Comparison of ENCODE assay signal across 9 mouse cellular contexts in the genomic region with DNA sequence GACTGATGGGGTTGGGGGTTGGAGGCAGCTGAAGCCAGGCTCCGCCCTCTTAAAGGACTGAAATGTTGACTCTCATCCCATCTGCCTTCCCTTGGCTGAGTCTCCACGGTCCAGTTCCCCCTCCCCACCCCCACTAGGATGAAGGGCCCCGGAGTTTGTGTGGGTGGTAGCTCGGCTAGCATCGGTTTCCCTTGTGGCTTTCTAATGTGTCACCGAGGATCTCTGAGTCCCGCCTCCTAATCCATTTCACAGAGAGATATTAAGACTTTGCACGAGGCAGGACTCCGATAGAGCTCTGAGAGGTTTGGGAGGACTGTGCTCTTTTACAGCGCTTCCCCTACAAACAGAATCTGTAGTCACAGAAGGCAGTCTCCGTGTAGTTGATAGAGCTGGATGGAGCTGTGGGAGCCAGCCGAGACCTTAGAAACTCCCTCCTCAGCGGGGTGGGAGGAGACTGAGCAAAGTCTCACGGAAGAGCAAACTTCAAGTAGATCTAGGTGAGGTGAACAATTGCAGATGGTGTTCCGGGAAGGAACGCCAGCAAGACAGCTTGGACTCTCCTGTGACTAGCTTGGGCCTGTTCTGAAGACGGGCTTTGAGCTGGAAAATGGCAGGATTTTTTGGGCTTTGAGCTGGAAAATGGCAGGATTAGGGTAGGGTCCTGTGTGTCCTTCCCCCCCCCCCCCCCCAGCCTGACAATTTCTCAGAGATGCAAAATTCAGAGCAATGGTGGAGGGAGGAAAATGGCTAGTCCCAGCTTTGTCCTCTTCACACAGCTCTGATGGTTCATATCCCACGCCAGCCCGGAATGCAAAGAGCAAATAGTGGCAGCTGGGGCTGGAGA. TPM values are rescaled to one million over a fixed set of nuclear protein-coding genes. Genes with fewer than 3 reads are reported as not detected.
DNase-seq lines count a peak whose midpoint lies in the region; ATAC-seq and TF ChIP-seq lines count a peak whose summit lies in the region.
"Had no signal": no experiment of that assay in that cellular context is flagged by ENCODE, and none has a peak within 500 bp of the region (broad histone marks: within the 10 kb centered on the region; RNA-seq: fewer than 3 reads in every experiment).

A gene (minus strand): TSS at position 1 of the 844 bp plus-strand sequence.

- DNase-seq in ES-CJ7 (ENCODE audit: low read depth, low spot score) (peak; percentile 59), liver (peak; percentile 31)
- peak; percentile 73 for DNase-seq in embryonic facial prominence, embryonic 11.5 days (ENCODE audit: low spot score)
- DNase-seq in kidney, adult 9 months, result peak; percentile 85

- H3K79me2 ChIP-seq in C2C12 (ENCODE audit: control insufficient read depth, insufficient read depth), result no peaks in the 10 kb centered on the region

- no peaks in the 10 kb centered on the region; the same call in 1 of the 2 replicates for H3K4me1 ChIP-seq in embryonic facial prominence, embryonic 11.5 days (ENCODE audit: control insufficient read depth, insufficient read depth, low read length)
- H3K4me1 ChIP-seq in heart, embryonic 11.5 days (ENCODE audit: control insufficient read depth, insufficient read depth, low read length), result peaks cover 32% of the 10 kb centered on the region
- H3K4me1 ChIP-seq in olfactory bulb, adult 2 months (ENCODE audit: control insufficient read depth, insufficient read depth, low read length), result peaks cover 35% of the 10 kb centered on the region

- peak within 1 kb of the TSS; percentile 55 for H3ac ChIP-seq in C2C12 (ENCODE audit: control insufficient read depth, insufficient read length, low read depth)

- H3K36me3 ChIP-seq in C2C12 (ENCODE audit: control insufficient read depth, insufficient read depth), result no peaks in the 10 kb centered on the region
- H3K36me3 ChIP-seq in embryonic facial prominence, embryonic 11.5 days (replicated peaks; ENCODE audit: control insufficient read depth, insufficient read depth, low read depth, low read length), result no peaks in the 10 kb centered on the region
- H3K36me3 ChIP-seq in heart, embryonic 11.5 days (ENCODE audit: control insufficient read depth, insufficient read depth, low read length), result no peaks in the 10 kb centered on the region

- ATAC-seq in embryonic facial prominence, embryonic 11.5 days (replicated peaks; ENCODE audit: insufficient number of reproducible peaks, low FRiP score, low TSS enrichment, low read depth), result peak; percentile 47
- no peak for ATAC-seq in heart, embryonic 11.5 days (replicated peaks; ENCODE audit: insufficient number of reproducible peaks, low FRiP score, low TSS enrichment)
- ATAC-seq in erythroid progenitor cell, adult 5-6 weeks (replicated peaks; ENCODE audit: low FRiP score, poor library complexity, severe bottlenecking), result no peak

- TF ChIP-seq POLR2A in olfactory bulb, adult 2 months (IDR thresholded peaks at IDR 0.05; ENCODE audit: insufficient read depth, low read depth, low read length), result no peak

- no peak within 1 kb of the TSS for H3K4me3 ChIP-seq in C2C12 (ENCODE audit: insufficient read depth, poor library complexity, severe bottlenecking)
- H3K4me3 ChIP-seq in embryonic facial prominence, embryonic 11.5 days (ENCODE audit: low read depth, low read length), result peak within 1 kb of the TSS; percentile 38
- peak within 1 kb of the TSS; percentile 49 for H3K4me3 ChIP-seq in heart, embryonic 11.5 days (ENCODE audit: low read depth, low read length)
- peak within 1 kb of the TSS; percentile 46 for H3K4me3 ChIP-seq in olfactory bulb, adult 2 months (ENCODE audit: insufficient read depth, low read depth, low read length)
- H3K4me3 ChIP-seq: erythroblast, embryonic 14.5 days had no signal

- H3K4me2 ChIP-seq in embryonic facial prominence, embryonic 11.5 days (ENCODE audit: low read depth, low read length), result peak within 1 kb of the TSS; percentile 53
- H3K4me2 ChIP-seq in heart, embryonic 11.5 days, result peak within 1 kb of the TSS; percentile 75

- no peaks in the 10 kb centered on the region for H3K79me3 ChIP-seq in C2C12 (ENCODE audit: low read depth)

- no peak for TF ChIP-seq CTCF in C2C12 (IDR thresholded peaks at IDR 0.05; ENCODE audit: control insufficient read depth, insufficient read depth, insufficient read length)
- no peak for TF ChIP-seq CTCF in olfactory bulb, adult 2 months (IDR thresholded peaks at IDR 0.05; ENCODE audit: insufficient read depth, low read depth, low read length)

- peak within 1 kb of the TSS; percentile 69 for H3K9ac ChIP-seq in embryonic facial prominence, embryonic 11.5 days (replicated peaks; ENCODE audit: low read length)
- peak within 1 kb of the TSS; percentile 76 for H3K9ac ChIP-seq in heart, embryonic 11.5 days (ENCODE audit: low read depth, low read length)

- H3K27me3 ChIP-seq in C2C12 (ENCODE audit: control insufficient read depth, insufficient read depth, insufficient read length), result no peaks in the 10 kb centered on the region
- H3K27me3 ChIP-seq in embryonic facial prominence, embryonic 11.5 days (ENCODE audit: control insufficient read depth, insufficient read depth, low read length), result peaks cover 11% of the 10 kb centered on the region
- peaks cover 14% of the 10 kb centered on the region for H3K27me3 ChIP-seq in heart, embryonic 11.5 days (ENCODE audit: control insufficient read depth, insufficient read depth, low read length)

- WGBS in embryonic facial prominence, embryonic 11.5 days, result 8% methylated on average over 19 of the region's 19 CpGs
- 9% methylated on average over 19 of the region's 19 CpGs for WGBS in heart, embryonic 11.5 days (ENCODE audit: insufficient replicate concordance)
- WGBS in olfactory bulb, adult 2 months, result 16% methylated on average over 19 of the region's 19 CpGs

- H3K27ac ChIP-seq in embryonic facial prominence, embryonic 11.5 days (replicated peaks; ENCODE audit: low read depth, low read length), result peak within 1 kb of the TSS; percentile 82
- peak within 1 kb of the TSS; percentile 66 for H3K27ac ChIP-seq in heart, embryonic 11.5 days (ENCODE audit: low read depth, low read length)
- H3K27ac ChIP-seq in olfactory bulb, adult 2 months (ENCODE audit: insufficient read depth, low read depth, low read length), result peak within 1 kb of the TSS; percentile 77

- no peaks in the 10 kb centered on the region for H3K9me3 ChIP-seq in embryonic facial prominence, embryonic 11.5 days (replicated peaks; ENCODE audit: control insufficient read depth, low read length)
- no peaks in the 10 kb centered on the region for H3K9me3 ChIP-seq in heart, embryonic 11.5 days (replicated peaks; ENCODE audit: control insufficient read depth, low read length)

TF ChIP-seq in C2C12, 6 proteins besides CTCF, POLR2A, EP300 and RAD21:
- TF ChIP-seq MYOD1 (IDR thresholded peaks at IDR 0.05; ENCODE audit: control insufficient read depth, insufficient read length, low read depth) (no peak), CEBPB (IDR thresholded peaks at IDR 0.05; ENCODE audit: low read depth) (no peak), FOSL1 (IDR thresholded peaks at IDR 0.05; ENCODE audit: insufficient read depth, low read length, poor library complexity, severe bottlenecking) (no peak), MAX (IDR thresholded peaks at IDR 0.05) (no peak), USF1 (IDR thresholded peaks at IDR 0.05; ENCODE audit: low read depth) (no peak), MYOG (IDR thresholded peaks at IDR 0.05; ENCODE audit: control insufficient read depth, extremely low read depth, insufficient read length) (no peak)

RNA-seq across cellular contexts. Expression of the gene that starts here (rescaled TPM):
- polyA plus RNA-seq in C2C12 (2012; fragmentation: generic; extraction: Trizol), result 56.6 TPM
- polyA plus RNA-seq in embryonic facial prominence, embryonic 11.5 days (2014; fragmentation: Nextera tagmentation; extraction: Ambion mirVana), result 20.4 and 24.6 TPM in 2 replicates
- 60.6 and 89.2 TPM in 2 replicates for polyA plus RNA-seq in heart, embryonic 11.5 days (2014; fragmentation: Nextera tagmentation; extraction: Ambion mirVana)
- polyA plus RNA-seq in olfactory bulb, adult 2 months (2012; ENCODE audit: insufficient read depth, insufficient read length, low replicate concordance, missing spikeins), result not detected in 2 replicates
- total RNA-seq in erythroid progenitor cell, adult 5-6 weeks (2015; ENCODE audit: low replicate concordance), result not detected in 2 replicates
- 0.26 TPM in 1 of 2 replicates, not detected in the other for total RNA-seq in erythroid progenitor cell, adult 5-6 weeks (2017; ENCODE audit: low replicate concordance)
- polyA plus RNA-seq: erythroblast, embryonic 14.5 days had no signal

Comparison
In these comparisons a context has a peak if more than half of its experiments do, and no peak if none do; other contexts are left out.
1. DNase-seq: peak in every context shown above with its lines; median percentile 85 in kidney, adult 9 months; 73 in embryonic facial prominence, embryonic 11.5 days; 59 in ES-CJ7; 31 in liver.